Mouse (Mus musculus) bone marrow macrophage, adult 2 months (primary cell): Measurements from ENCODE around the gene Trim62.

ENCODE experiments used
- CTCF ChIP-seq: IDR thresholded peaks from 2 replicates; pipeline ENCODE4 v1.5.1; 2012; ENCODE audit warnings: low read depth, mild to moderate bottlenecking, low read length, moderate library complexity
- POLR2A ChIP-seq: IDR thresholded peaks from 2 replicates; pipeline ENCODE4 v1.6.1; 2012; ENCODE audit warnings: mild to moderate bottlenecking, low read depth, low read length, borderline replicate concordance

- TF ChIP-seq POLR2A (no peak), CTCF (no peak)
These were observed 63.4 kb downstream of the Trim62 start for GRCm38 (mm10) chr4:128946736-128947135.
